Mouse (Mus musculus): ENCODE data around the gene Zfhx3. TPM values are rescaled to one million over a fixed set of nuclear protein-coding genes. Genes with fewer than 3 reads are reported as not detected.

Gene Zfhx3
- polyA plus RNA-seq, 1 experiment from 2014 or later: 8.2 TPM

DNA sequence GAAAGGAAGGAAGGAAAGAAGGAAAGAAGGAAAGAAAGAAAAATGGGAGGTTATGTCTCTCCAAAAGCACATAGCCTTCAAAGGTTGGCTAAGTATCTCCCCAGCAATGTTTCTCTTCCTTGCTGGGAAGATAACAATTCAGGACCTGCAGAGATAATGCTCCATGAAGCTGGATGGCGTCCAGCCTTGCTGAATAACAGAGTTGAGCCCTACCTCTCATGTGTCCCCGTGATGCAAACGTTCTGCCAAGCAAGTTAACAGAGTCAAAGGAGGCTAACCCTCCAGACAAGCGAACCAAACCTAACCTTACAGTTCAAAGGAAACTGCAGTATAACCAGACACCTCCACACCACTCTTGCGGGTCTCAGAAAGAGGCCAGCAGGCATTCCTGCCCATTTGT is 681.2 kb downstream of the Zfhx3 start:
- no peak for ATAC-seq
- H3K4me3 ChIP-seq (ENCODE audit: low read depth, low read length): no peak overlapping the region
- no peak overlapping the region for H3K9ac ChIP-seq (replicated peaks; ENCODE audit: low read depth)
- no peak overlapping the region for H3K4me2 ChIP-seq (replicated peaks; ENCODE audit: low read depth, low read length)
- no peak for DNase-seq (ENCODE audit: low spot score)
- H3K27ac ChIP-seq (ENCODE audit: low read length): no peak overlapping the region
- no peaks in the 10 kb centered on the region for H3K9me3 ChIP-seq (ENCODE audit: low read length)
- H3K4me1 ChIP-seq (ENCODE audit: insufficient read depth, low read depth, low read length): no peaks in the 10 kb centered on the region
- H3K27me3 ChIP-seq (replicated peaks; ENCODE audit: insufficient read depth, low read length): no peaks in the 10 kb centered on the region
- no peaks in the 10 kb centered on the region for H3K36me3 ChIP-seq (ENCODE audit: insufficient read depth, low read length)
- 52% methylated on average over 5 of the region's 5 CpGs for WGBS
- TF ChIP-seq EP300 (IDR thresholded peaks at IDR 0.05) (no peak), CTCF (IDR thresholded peaks at IDR 0.05) (no peak)

DNA sequence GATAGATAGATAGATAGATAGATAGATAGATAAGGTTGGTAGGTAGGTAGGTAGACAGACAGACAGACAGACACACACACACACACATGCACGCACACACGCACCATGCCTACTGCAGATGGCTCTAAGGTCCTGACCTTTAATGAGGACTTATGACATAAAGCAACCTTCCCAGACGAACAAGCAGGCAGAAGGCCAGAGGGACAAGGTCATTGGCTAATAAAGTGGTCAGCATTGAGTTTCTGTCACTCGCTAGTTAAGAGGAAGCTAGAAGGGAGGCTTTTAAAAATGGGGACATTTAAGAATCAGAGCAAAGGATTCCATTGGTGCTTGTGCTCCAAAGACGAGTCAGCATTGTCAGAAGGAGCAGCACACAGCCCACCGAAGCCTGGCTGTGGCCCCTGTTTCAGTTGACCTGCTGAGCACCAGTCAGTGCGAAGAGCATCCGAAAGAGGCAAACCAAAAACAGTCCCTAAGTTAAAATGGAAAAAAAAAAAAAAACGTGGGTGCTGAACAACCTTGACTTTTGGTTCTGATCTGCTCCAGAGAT is 683.2 kb downstream of the Zfhx3 start:
- 75% methylated on average over 9 of the region's 9 CpGs for WGBS

GRCm38 (mm10) chr8:108631069-108631468 is 688.6 kb downstream of the Zfhx3 start:
- 82% methylated on average over 1 of the region's 1 CpGs for WGBS
- Histone ChIP-seq H3K4me3 (ENCODE audit: low read depth, low read length) (no peak overlapping the region), H3K36me3 (ENCODE audit: insufficient read depth, low read length) (no peaks in the 10 kb centered on the region), H3K27me3 (replicated peaks; ENCODE audit: insufficient read depth, low read length) (no peaks in the 10 kb centered on the region), H3K9me3 (ENCODE audit: low read length) (no peaks in the 10 kb centered on the region), H3K9ac (replicated peaks; ENCODE audit: low read depth) (no peak overlapping the region), H3K4me2 (replicated peaks; ENCODE audit: low read depth, low read length) (no peak overlapping the region), H3K27ac (ENCODE audit: low read length) (no peak overlapping the region), H3K4me1 (ENCODE audit: insufficient read depth, low read depth, low read length) (no peaks in the 10 kb centered on the region)
- ATAC-seq (no peak), DNase-seq (ENCODE audit: low spot score) (no peak)
- TF ChIP-seq CTCF (IDR thresholded peaks at IDR 0.05) (no peak), EP300 (IDR thresholded peaks at IDR 0.05) (no peak)

More for the DNA sequence above, 683.2 kb downstream of the Zfhx3 start:
- Histone ChIP-seq H3K36me3 (ENCODE audit: insufficient read depth, low read length) (no peaks in the 10 kb centered on the region), H3K9ac (replicated peaks; ENCODE audit: low read depth) (no peak overlapping the region), H3K27ac (ENCODE audit: low read length) (no peak overlapping the region), H3K4me3 (ENCODE audit: low read depth, low read length) (no peak overlapping the region), H3K4me1 (ENCODE audit: insufficient read depth, low read depth, low read length) (no peaks in the 10 kb centered on the region), H3K4me2 (replicated peaks; ENCODE audit: low read depth, low read length) (no peak overlapping the region), H3K9me3 (ENCODE audit: low read length) (no peaks in the 10 kb centered on the region), H3K27me3 (replicated peaks; ENCODE audit: insufficient read depth, low read length) (no peaks in the 10 kb centered on the region)
- no peak for DNase-seq (ENCODE audit: low spot score)
- TF ChIP-seq EP300 (IDR thresholded peaks at IDR 0.05): no peak
- no peak for TF ChIP-seq CTCF (IDR thresholded peaks at IDR 0.05)
- ATAC-seq: no peak

- H3K27ac ChIP-seq (ENCODE audit: low read length): no peak overlapping the region
- H3K36me3 ChIP-seq (ENCODE audit: insufficient read depth, low read length): no peaks in the 10 kb centered on the region
- no peaks in the 10 kb centered on the region for H3K9me3 ChIP-seq (ENCODE audit: low read length)
- ATAC-seq: no peak
- TF ChIP-seq CTCF (IDR thresholded peaks at IDR 0.05): no peak
- no peak for TF ChIP-seq EP300 (IDR thresholded peaks at IDR 0.05)
- WGBS: 62% methylated on average over 3 of the region's 3 CpGs
- H3K4me1 ChIP-seq (ENCODE audit: insufficient read depth, low read depth, low read length): no peaks in the 10 kb centered on the region
- H3K4me3 ChIP-seq (ENCODE audit: low read depth, low read length): no peak overlapping the region
- no peaks in the 10 kb centered on the region for H3K27me3 ChIP-seq (replicated peaks; ENCODE audit: insufficient read depth, low read length)
- H3K9ac ChIP-seq (replicated peaks; ENCODE audit: low read depth): no peak overlapping the region
- no peak for DNase-seq (ENCODE audit: low spot score)
- no peak overlapping the region for H3K4me2 ChIP-seq (replicated peaks; ENCODE audit: low read depth, low read length)
Measured at GRCm38 (mm10) chr8:108634282-108634681, 691.8 kb downstream of the Zfhx3 start.

GRCm38 (mm10) chr8:108637887-108638286 is 695.4 kb downstream of the Zfhx3 start:
- TF ChIP-seq EP300 (IDR thresholded peaks at IDR 0.05) (no peak), CTCF (IDR thresholded peaks at IDR 0.05) (no peak)
- WGBS: 87% methylated on average over 2 of the region's 2 CpGs
- Histone ChIP-seq H3K27ac (ENCODE audit: low read length) (no peak overlapping the region), H3K4me3 (ENCODE audit: low read depth, low read length) (no peak overlapping the region), H3K27me3 (replicated peaks; ENCODE audit: insufficient read depth, low read length) (no peaks in the 10 kb centered on the region), H3K4me1 (ENCODE audit: insufficient read depth, low read depth, low read length) (no peaks in the 10 kb centered on the region), H3K4me2 (replicated peaks; ENCODE audit: low read depth, low read length) (no peak overlapping the region), H3K36me3 (ENCODE audit: insufficient read depth, low read length) (no peaks in the 10 kb centered on the region), H3K9ac (replicated peaks; ENCODE audit: low read depth) (no peak overlapping the region), H3K9me3 (ENCODE audit: low read length) (no peaks in the 10 kb centered on the region)
- ATAC-seq: no peak
- DNase-seq (ENCODE audit: low spot score): no peak

- Histone ChIP-seq H3K9ac (replicated peaks; ENCODE audit: low read depth) (no peak overlapping the region), H3K36me3 (ENCODE audit: insufficient read depth, low read length) (no peaks in the 10 kb centered on the region), H3K4me1 (ENCODE audit: insufficient read depth, low read depth, low read length) (0 out of 2 replicates have a peak, but pooled peaks cover 2% of the 10 kb centered on the region), H3K9me3 (ENCODE audit: low read length) (no peaks in the 10 kb centered on the region), H3K27me3 (replicated peaks; ENCODE audit: insufficient read depth, low read length) (no peaks in the 10 kb centered on the region), H3K4me3 (ENCODE audit: low read depth, low read length) (no peak overlapping the region), H3K27ac (ENCODE audit: low read length) (no peak overlapping the region), H3K4me2 (replicated peaks; ENCODE audit: low read depth, low read length) (no peak overlapping the region)
- DNase-seq (ENCODE audit: low spot score) (no peak), ATAC-seq (no peak)
- TF ChIP-seq CTCF (IDR thresholded peaks at IDR 0.05): no peak
- no peak for TF ChIP-seq EP300 (IDR thresholded peaks at IDR 0.05)
- WGBS: 73% methylated on average over 3 of the region's 3 CpGs
Measured at GRCm38 (mm10) chr8:108645660-108646059, 703.2 kb downstream of the Zfhx3 start.

- H3K4me3 ChIP-seq (ENCODE audit: low read depth, low read length): no peak overlapping the region
- no peaks in the 10 kb centered on the region for H3K27me3 ChIP-seq (replicated peaks; ENCODE audit: insufficient read depth, low read length)
- no peak overlapping the region for H3K9ac ChIP-seq (replicated peaks; ENCODE audit: low read depth)
- peak; percentile 74 for DNase-seq (ENCODE audit: low spot score)
- TF ChIP-seq CTCF (IDR thresholded peaks at IDR 0.05): peak; percentile 9
- TF ChIP-seq EP300 (IDR thresholded peaks at IDR 0.05): no peak
- no peak overlapping the region for H3K27ac ChIP-seq (ENCODE audit: low read length)
- H3K36me3 ChIP-seq (ENCODE audit: insufficient read depth, low read length): no peaks in the 10 kb centered on the region
- H3K9me3 ChIP-seq (ENCODE audit: low read length): no peaks in the 10 kb centered on the region
- H3K4me2 ChIP-seq (replicated peaks; ENCODE audit: low read depth, low read length): no peak overlapping the region
- H3K4me1 ChIP-seq (ENCODE audit: insufficient read depth, low read depth, low read length): 0 out of 2 replicates have a peak, but pooled peaks cover 2% of the 10 kb centered on the region
- peak; percentile 86 for ATAC-seq
- WGBS: 18% methylated on average over 8 of the region's 8 CpGs
Measured at GRCm38 (mm10) chr8:108647556-108647955, 705.1 kb downstream of the Zfhx3 start.
